Mouse (Mus musculus) kidney, postnatal 14 days (tissue): Measurements from ENCODE around the gene Capn15.

Experiments used
- DNase-seq: peaks from one replicate; pipeline ENCODE4 v3.0.0; 2022; ENCODE audit warnings: mixed read lengths

The Capn15 gene

GRCm38 (mm10) chr17:25985306-25986294, at the start of gene Capn15:
Capn15 (minus strand) TSS chr17:25985796.
- DNase-seq = peak; percentile 96

DNA sequence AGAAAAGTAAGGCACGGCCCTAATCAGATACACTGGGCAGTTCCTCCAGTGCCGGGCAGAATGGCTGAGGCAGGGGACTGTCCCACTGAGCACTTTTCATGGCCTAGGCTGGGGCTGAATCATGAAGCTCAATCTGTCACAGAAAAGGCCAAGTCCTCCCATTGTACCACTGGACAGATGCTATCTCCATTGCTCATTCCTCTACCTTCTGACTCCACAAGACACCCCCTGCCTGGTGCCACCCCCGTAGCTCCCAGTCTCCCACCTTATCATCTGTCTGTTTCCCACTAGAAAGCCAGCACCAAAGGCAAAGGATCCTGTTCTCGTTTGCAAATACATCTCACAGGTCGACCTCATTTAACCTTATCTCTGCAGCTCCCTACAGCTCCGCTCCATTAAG, 46.4 kb upstream of the Capn15 start:
- DNase-seq = no peak

- DNase-seq = no peak
Observed at GRCm38 (mm10) chr17:26031583-26031982, 46.0 kb upstream of the Capn15 start.

DNA sequence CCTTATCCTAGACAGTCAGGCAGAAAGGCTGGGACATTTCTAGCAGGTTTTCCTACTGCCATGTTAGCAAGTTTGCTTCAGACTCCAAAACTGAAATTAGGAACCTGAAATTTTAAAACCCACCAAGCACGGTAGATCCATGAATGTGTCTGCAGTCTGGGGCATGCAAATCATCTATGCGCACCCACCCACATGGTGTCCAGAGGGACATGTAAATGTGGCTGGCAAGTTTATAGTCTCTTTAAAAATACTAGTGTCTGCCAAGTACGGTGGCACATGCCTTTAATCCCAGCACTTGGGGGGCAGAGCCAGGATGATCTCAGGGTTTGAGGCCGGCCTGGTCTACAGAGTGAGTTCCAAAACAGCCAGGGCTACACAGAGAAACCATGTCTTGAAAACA, 42.7 kb upstream of the Capn15 start:
- no peak for DNase-seq

GRCm38 (mm10) chr17:26024674-26025073, 39.1 kb upstream of the Capn15 start:
- DNase-seq = no peak

GRCm38 (mm10) chr17:26023966-26024365, 38.4 kb upstream of the Capn15 start:
- peak; percentile 42 for DNase-seq

DNA sequence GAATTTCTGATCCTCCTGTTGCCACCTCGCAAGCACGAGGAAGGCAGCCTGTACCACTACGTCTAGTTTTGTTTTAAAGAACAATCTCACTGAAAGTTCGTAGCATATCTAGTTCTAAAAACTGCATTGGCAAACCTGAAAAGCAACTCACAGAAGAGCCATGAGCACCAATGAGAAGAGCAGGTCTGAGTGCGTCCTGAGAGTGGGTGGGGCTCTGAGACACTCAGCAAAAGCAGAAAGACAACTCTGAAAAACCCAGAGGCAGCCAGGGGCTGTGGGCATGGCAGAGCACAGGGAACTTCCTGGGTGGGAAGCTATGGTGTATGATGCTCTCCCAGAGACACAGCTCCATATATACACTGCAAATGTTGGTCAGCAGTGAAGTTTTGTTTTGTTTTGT, 37.6 kb upstream of the Capn15 start:
- no peak for DNase-seq

DNA sequence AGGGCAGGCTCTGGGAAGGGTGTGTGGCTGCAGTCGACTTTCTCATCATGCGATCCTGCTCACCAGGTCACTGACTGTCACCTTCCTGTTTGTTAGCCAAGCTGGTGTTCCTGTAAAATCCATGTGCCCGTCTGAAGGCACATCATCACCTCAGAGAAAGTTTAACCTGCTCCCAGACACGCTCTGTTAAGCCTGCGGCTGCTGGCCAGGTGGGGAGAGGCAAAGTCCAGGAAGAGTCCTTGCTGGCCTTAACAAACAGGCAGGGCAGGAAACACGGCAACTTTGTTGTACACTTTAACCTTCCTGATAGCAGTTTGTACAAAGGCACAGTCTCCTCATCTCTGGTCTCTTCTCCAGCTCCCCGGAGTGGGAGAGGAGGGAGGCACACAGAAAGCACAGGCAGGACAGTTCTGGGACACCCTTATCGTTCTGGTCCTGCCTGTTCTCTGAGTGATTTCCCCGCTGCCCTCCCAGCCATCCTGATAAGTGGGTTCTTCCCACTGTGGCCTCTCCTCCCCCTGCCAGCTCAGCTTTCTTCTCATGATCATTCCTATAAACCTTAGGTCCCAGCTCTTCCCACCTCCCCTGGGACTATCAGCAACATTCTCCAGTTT, 36.2 kb upstream of the Capn15 start:
- DNase-seq = peak; percentile 86

DNA sequence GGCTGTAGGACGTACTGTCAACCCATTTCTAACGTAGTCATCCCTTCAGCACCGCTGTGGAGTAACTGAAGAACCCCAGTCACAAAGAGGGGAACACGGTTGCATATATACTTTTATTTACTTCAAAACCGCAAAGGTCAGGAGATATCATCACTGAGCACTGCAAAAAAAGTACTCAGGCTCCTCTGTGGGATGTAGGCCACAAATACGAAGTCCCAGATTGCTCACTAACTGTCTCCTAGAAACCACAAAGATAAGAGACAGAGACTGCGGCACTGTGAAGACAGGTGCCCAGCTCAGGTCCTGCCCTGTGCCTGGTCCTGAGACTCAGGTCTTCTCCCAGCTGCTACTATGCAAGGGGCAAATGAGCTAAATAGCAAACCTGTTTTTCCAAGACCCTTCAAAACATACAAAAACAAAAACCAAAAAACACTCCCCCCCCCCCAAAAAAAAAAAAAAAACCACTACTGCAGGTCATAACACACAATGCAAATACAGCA, 35.3 kb upstream of the Capn15 start:
- no peak for DNase-seq

GRCm38 (mm10) chr17:26018388-26018787, 32.8 kb upstream of the Capn15 start:
- no peak for DNase-seq

DNA sequence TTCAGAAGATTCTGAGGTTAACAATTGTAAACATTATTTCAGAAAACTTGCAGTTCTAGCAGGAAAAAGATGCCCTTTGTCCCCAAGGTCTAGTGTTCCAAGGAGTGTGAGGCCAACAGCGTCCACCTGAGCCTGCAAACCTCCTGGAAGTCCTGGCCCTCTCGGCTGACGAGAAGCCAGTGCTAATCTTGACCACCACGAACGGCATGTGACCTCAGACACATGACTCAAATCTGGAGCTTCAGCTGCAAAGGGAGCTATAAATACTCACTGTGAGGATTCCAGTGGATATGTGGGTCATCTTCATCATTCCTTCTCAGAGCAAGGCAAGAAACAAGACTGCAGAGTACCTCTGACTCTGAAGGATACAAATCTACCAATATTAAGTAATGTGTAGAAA, 32.4 kb upstream of the Capn15 start:
- peak; percentile 79 for DNase-seq

- no peak for DNase-seq
Observed at GRCm38 (mm10) chr17:26017021-26017420, 31.4 kb upstream of the Capn15 start.

GRCm38 (mm10) chr17:26013711-26014110, 28.1 kb upstream of the Capn15 start:
- DNase-seq = no peak

- peak; percentile 85 for DNase-seq
Observed at GRCm38 (mm10) chr17:26011841-26012460, 26.4 kb upstream of the Capn15 start.

DNA sequence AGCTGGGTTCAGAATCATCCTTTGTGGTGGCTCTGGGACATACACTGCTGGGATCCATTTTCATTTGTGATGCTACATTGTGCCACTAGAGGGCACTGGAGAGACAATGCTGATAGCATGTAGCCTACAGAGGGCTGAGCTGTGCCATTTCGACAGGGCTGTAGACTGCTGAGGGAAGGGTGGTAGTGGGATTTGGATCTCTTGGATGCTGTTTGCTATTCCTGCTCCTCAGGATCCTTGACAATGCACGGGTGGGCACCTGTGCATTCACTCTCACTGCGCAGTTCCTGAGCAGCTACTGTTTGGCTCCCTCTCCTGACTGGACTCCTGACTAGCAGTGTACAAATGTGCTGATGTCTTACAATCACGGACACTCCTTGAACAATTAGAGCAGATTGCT, 23.9 kb upstream of the Capn15 start:
- peak; percentile 84 for DNase-seq

DNA sequence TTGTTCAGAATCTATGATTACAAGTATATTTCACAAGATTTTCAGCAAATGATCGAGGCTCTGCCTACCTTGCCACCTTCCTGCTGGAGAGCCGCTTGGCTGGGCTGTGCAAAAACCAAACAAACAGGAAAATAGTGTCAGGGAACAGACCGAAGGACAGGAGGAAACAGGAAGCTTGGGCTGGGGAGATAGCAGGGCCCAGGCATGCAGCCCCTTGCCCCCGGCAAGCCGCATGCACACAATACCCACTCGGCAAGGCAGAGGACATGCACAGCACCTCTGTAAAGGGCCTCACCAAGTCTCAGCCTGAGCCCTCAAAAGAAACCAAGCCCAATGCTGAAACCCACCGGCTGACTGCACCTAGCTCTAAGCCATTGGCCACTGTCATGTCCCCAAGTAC, 23.2 kb upstream of the Capn15 start:
- DNase-seq = no peak

DNA sequence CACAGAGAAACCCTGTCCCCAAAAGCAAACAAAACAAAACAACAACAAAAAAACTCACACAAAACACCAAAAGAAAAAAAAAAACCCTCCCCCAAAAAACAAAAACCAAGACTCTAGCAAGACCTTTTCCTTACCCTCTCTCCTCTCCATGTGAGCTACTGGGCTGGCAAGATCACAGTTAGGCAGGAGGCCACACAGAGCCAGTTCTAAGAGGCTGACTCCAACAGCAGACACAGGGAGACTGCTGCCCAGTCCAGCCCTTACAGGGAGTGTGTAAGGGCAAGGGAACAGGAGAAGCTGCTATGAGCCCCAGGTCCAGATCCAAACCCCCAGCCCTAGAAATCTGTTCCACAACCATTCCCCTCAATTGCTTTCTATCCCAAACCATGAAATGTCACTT, 22.7 kb upstream of the Capn15 start:
- no peak for DNase-seq

- no peak for DNase-seq
Observed at GRCm38 (mm10) chr17:26007646-26008045, 22.1 kb upstream of the Capn15 start.

GRCm38 (mm10) chr17:26005731-26006450, 20.3 kb upstream of the Capn15 start:
- DNase-seq = peak; percentile 36

DNA sequence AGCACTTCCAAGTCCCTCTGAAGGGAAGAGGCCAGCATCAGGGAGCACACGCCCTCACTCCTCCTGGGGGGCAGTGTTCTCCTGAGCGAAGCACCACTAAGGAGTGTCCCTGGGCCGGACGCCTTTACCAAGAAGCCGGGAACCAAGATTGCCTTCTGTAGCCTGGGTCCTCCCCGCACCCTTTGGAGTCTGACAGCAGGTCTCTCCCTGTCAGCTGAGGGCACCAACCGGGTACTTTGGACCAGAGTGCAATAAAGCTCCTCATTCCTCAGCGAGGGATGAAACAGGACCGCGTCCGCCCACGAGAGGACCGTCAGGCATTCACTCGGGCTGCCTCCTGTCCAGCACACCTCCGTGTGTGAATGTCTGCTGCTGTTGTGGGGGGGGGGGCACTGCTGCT, 19.1 kb upstream of the Capn15 start:
- peak; percentile 50 for DNase-seq

- DNase-seq = no peak
Observed at GRCm38 (mm10) chr17:26003864-26004263, 18.3 kb upstream of the Capn15 start.

- DNase-seq = no peak
Observed at GRCm38 (mm10) chr17:25998425-25998824, 12.8 kb upstream of the Capn15 start.

- DNase-seq = no peak
Observed at GRCm38 (mm10) chr17:25993489-25993888, 7.9 kb upstream of the Capn15 start.
